Mouse (Mus musculus) gonadal fat pad, adult 2 months (tissue): ENCODE data around the gene Igf1. TPM values are rescaled to one million over a fixed set of nuclear protein-coding genes. Genes with fewer than 3 reads are reported as not detected.
A peak's percentile ranks its signal among the peaks of the same experiment; 100 is the strongest.

ENCODE experiments used
- DNase-seq: peaks from one replicate; pipeline ENCODE4 v3.0.0-alpha.2; 2012; ENCODE audit warnings: low read depth
- polyA plus RNA-seq: library from polyadenylated mRNA; depleted of rRNA; stranded (reverse); fragments of >200 nt; gene quantifications from 2 replicates; pipeline ENCODE4 v1.2.3, GENCODE M21; 2012; rRNA removed

Igf1 gene
- polyA plus RNA-seq, 1 experiment, result 154 TPM

DNA sequence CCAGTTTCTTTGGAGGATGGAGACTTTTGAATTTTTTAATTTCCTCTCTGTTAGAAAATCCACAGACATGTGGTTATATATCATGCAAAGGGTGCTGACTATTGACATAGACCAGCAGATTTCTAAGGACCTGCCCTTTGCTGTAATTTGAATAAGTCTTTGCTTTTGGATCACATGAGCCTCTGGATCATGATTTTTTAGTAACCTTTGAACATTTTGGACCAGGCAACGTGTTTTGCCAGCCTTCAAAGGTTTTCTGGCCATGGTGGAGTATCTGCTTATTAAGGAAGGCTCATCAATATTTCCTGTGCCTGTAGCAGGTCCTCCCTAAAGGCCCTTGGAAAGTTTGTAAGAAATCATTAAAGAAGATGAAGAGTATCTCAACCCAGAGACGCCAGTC is 37.3 kb downstream of the Igf1 start:
- DNase-seq, result no peak

DNA sequence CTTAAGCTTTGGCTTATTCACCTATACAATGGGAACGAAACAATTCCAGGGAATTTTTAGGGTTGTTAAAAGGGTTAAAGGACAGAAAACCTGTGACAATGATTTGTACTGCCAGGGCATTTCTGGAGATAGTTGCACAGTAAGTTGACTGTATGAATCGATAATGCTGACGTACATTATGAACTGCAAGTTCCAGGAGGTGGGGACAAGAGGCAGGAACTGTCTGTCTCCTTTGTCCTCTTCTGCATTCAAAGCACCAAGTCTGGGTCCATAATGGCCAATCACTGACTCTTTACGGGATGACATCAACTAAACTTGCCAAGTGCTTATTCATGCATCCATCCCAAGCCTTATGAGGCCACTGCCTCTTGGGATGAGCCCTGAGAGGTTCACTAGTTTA is 39.3 kb downstream of the Igf1 start:
- DNase-seq, result no peak

DNA sequence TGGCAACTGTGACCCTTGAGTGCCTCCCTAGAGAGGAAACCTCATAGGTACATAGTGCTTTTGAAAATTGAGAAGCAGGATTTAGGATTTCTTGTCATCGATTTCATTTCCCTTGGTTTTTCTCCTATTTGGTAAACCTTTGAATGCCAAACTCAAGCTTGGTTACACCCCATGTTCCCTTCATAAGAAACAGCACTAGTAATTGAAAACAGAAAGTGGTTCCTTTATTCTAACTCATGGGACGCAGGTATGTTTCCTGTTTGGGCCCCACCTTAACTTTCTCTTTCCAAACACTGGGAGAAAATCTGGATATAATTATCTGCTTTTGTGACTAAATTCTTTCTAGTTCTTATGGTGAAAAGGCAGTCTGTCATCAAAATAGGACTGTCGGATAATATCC is 40.8 kb downstream of the Igf1 start:
- DNase-seq, result no peak

DNA sequence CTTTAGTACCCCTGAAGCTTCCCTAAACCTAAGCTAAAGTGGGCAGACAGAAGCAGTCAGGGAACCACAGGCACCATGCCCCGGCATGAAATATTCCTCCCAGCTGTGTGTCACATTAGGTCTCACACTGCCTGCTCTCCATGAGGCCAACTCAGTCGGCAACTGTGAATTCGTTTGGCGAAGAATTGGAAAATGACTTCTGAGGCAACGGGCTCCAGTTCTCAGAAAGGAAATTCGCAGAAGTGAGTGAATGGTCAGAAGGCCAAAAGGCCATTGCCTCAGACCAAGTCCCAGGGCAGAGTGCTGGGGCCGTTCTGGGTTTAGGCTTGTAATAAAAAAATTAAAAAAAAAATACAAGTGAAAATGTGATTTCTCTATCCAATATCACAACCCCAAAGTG is 43.9 kb downstream of the Igf1 start:
- no peak for DNase-seq

DNA sequence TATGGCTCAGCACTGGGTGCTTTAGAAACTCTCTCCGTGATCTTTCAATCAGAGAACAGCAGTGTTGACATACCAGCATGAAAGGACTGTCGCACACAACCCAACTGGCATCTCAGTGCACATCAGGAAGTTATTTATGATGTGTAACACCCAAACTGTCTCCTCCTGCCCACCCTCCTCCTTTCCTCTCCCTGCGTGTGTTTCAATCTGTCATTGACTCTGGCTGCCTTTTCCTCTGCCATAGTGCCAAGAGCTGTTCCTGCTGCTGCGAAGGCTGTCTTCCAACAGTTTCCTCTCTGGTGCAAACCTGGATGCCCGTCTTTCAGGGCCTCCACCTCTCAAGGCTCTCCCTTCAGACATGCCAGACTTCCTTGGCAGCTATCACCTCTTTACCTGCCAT is 46.3 kb downstream of the Igf1 start:
- DNase-seq, result no peak

DNA sequence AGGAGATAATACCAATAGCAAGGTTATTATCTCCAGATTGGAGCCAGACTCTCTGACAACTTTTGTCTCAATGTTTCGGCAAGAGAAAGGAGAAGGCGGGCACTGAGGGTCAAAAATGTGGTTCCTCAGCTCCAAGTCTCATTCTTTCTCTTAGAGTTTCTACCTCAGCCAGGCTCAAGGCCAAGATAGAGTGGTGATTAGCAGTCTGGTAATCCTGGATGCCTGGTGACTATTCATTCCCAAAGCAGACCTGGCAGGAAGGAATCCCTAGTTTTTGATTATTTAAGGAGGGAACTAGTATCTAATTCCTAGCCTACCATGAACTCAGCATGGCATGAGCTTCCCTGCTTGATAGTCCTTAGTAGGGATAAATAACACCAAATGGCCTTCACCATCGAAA is 47.0 kb downstream of the Igf1 start:
- DNase-seq, result no peak

DNA sequence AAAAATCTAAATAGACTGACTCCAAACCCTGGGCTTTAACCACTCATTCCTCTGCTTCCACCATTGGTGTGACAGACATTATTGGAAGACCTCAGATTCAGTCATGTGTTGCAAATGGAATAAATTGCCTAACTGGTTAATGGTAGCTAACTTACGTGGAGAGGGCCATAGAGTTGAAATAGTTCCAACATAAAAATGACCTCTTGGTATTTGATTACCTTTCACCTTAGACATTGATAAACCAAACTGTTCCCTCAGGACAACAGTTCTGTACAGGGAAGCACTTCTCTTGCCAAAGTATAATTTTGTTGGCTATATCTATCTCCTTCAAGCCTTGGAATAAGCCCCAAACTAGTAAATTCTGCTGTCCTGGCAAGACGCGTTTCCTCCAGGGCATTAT is 48.1 kb downstream of the Igf1 start:
- DNase-seq, result no peak

DNA sequence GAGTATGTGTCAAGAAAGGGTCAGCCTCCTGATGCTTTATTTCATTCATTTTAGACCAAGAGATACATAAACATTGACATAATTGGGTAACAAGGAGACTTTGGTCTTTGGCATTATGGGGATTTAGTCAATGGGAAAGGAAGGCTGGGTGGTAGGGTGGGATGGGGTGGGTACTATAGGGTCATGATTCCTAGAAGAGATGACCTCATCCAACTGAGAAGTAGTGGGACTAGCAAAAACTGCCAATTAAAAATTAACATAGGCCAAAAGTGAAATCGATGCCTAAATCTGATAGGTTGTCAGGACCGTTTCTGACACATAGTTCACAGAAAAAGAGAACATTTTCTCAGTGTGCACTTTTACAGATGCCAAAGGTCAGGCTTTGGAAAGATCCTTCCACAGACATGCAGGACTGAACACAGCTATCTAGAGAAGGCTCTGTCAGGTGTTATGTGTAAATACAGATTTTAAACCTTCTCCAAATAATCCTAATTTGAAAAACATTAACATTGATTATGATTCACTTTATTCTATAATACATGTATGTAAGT is 48.8 kb downstream of the Igf1 start:
- DNase-seq, result no peak

DNA sequence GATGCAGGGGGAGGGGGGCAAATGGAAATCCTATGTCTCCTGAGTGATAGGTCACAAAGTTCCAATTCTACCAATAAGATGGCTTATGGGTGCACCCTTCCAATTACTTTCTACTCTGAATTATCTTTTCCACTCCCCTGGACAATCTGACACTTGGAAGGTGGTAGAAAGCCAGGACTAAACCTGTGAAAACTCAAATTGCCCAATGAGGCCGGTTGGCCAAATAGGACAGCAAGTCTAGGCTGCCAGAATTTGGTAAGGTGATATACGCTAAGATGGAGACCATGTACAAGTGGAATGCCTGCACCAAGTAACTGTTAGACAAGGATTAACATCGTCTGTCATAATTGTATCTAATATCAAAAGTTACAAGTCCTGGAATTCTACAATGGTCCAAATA is 55.8 kb downstream of the Igf1 start:
- DNase-seq, result no peak

DNA sequence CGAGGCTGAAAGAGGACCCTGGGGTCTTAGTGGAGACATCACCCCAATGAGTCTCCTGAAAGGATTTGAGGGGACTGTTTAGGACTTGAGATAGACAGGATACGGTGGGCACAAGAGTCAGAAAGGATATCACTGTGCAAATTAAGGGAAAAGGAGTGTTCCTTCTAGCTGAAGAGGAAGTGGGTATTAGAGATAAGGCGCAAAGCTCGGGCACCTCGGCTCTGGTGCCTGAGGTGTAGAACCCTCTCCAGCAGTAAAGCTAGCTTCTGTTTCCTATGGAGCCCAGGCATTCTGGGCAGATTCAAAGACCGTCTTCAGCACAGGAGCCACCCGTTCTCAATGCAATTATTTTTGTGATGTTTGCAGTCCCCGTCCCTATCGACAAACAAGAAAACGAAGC is 56.9 kb downstream of the Igf1 start:
- DNase-seq, result no peak

DNA sequence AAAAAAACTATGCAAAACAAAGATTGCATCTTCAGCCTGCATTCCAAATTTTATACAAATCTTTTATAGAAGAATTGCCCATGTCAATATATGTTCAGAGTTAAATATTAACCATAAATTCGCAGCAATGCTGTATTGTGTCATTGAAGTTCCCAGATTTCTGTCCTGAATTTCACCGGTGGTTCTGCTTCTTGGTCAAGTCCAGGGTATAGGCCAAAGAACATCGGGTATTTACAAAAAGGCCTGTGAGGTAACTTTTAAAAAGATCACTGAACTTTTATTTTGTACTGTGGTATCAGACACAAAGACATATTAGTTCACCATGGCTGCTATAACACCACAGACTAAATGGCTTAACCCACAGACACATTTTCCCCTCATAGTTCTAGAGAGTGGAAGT is 57.7 kb downstream of the Igf1 start:
- no peak for DNase-seq

DNA sequence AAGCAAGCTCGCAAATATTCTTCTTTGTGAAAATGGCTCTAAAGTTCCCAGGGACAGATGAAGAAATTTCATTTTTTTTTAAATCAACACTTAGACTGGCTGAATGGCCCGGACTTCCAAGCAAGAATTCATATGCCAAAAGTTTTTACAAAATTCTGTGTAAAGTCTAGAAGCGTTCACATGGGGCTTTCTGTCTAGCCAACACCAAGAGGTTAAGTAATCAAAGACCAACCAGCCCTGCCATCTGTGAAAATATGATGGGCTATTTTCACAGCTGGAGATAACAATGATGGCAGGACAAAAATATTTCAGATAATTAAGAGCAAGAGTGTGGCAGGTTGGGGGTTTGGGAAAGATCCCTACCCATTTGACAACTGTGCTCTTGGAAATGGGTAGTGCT is 64.2 kb downstream of the Igf1 start:
- DNase-seq, result no peak

DNA sequence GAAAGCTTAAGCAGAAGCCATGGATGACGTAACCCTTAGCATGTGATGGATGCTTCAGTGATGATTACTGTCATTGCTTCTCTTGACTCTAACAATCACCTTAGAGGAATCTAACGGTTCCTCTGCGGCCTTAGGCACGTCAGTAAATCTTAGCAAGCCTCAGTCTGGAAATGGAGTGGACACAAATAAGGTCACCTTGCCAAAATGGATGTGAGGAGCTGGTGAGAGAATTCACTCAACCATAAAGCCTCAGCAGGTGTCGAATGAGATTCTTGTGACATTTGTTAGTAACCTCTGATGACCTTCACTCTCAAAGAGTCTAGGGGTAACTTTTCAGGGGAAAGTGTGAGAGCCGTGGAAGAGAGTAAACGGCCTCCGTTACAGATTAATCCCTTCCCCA is 68.5 kb downstream of the Igf1 start:
- DNase-seq, result no peak

DNA sequence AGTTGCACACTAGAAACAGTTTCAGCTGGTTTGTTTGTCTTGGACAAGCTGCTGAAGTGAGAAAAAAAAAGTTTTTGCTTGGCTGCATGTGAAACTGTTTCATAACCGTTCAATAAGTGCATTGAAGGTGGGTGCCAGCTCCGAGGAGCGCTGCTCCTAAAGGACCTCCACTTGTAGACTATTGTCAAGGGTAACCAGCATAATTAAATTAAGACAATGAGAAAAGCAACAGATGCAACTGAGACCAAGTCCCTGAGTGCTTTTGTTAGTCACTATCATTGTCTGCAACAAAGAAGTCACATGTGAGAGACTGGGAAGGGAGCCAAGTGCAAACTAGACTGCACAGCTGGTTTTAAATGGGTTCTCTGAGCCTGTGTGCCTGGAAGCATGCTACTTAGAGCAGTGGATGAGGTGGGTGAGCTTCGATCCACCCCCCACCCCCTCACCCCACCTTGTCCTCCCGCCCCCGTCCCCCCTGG is 69.1 kb downstream of the Igf1 start:
- peak; percentile 28 for DNase-seq

DNA sequence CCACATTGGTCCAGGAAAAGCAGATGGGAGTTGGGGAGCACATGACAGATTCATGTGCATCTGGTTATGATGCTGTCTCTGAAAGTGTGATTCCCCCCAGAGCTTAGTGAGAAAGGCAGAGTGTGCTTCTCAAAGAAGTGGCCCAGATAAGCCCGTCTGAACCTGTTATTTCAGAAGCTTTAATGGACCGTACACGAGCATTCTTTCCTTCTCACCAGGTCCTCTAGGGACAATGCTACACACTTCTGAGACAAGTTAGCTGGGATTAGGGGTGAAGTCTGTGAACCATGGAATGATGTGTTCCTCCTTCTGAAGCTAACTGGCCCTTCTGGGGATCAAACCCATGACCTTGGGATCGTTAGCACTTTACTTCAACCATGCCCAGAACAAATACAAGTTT is 90.1 kb downstream of the Igf1 start:
- DNase-seq, result no peak

DNA sequence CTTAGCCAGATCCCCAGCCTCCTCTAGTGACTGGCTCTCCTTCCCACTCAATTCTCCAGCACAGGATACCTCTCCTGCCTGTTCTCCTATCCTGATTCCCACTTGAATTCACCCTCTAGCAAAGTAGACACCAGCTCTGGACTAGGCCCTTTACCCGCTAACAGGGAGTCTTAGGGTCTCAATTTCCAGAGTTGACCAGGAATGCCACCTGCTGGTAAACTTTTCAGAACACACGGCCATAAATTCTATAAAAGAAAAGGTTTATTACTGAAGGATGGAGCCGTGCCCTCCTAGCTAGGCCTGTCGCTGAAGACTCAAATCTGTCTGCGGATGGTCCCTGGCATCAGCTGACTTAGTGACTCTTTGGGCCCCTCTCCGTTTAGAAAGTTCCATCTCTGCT is 113.5 kb downstream of the Igf1 start:
- DNase-seq, result no peak

DNA sequence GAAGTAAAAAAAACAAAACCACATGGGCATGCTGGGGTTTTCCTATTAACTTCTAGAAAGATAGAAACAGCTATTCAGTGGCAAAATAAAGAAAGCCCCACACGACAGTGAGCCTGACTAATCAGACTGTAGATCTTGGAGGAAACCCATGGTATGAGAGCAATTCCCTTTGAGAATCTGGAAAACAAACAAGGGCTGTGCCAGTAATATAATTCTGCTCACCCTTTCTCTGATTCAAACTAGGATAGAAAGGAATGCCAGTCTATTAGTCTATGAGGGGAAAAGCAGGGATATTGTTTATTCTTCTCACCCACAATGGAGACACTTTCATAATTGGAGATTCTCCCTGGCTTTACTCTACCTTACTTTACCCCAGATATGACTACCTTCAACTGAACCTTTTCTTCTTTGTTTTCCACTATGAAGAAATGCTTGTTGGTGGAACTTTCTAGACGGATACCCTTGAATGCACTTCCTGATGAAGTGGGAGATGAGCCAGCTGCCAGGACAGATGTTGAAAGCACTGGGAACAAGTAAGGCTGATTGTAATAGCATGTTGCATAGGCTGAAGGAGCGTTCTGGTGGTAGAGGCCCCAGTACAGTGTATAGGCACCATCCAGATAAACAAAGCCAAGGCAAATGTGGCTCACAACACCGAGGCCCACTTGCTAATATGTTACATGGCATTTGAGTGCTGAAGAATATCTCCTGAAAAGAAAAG is 116.0 kb downstream of the Igf1 start:
- no peak for DNase-seq

DNA sequence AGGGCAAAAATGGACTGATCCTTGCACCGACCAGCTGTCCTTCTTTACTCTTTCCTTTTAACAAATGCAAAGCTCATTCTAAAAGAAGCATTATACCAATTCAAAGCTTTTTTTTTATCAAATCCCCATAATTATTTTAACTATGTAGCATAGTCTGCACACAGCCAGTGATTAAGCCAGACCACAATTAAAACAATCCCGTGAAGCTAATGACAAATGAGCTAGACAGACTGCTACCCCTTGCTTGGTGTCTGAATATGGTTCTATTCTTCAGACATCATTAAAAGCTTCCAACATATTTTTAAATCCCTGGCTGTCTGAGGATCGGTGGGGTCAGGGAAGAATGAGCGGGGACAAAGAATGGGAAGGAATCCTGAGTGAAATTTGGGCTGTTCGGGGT is 127.3 kb downstream of the Igf1 start:
- DNase-seq, result no peak

DNA sequence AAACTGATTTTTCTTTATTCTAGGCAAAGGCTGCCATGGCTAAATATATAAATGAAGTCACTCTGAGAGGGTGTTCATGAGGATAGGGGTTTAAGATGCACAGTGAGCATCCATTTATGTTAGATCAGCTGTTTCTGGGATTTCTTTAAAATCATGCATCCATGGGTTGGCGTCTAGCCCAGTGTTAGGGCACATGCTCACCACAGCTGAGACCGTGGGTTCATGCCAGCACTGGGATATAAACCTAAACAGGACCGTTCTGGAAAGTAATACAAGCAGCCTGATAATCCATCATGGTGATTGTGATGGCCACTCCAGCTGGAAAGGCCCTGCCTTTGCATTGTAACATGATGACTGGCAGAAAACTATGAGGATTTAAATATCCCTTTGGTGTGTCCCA is 128.1 kb downstream of the Igf1 start:
- DNase-seq, result no peak

Other genes starting within 250 kb of the Igf1 start
- gene Pmch, start 232.8 kb downstream of the Igf1 start, polyA plus RNA-seq, result not detected in 2 replicates